Mouse (Mus musculus): ENCODE results near the gene Wwox.

DNA sequence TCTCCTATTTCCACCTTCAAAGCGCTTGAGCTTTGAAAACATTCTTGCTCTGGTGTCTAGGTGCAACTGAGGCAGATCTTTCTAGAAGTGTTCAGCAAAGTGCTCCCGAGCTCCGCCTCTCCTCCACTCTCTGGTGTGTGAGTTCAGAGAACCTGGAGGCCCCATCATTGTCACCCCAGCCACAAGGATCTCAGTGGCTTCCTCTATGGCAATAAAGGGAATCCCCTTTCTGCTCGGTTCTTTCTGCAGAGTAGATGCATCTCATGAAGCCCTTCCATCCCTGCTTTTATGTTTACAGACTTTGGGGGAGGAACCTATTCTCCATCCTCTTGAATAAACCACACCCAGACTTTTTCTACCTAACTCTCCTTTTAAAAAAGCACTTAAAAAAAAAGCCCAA lies 749.0 kb downstream of the Wwox start:
- TF ChIP-seq CHD2 (IDR thresholded peaks at IDR 0.05; ENCODE audit: low read length) (no peak), RAD21 (IDR thresholded peaks at IDR 0.05; ENCODE audit: low read depth, low read length) (no peak)
